Mouse (Mus musculus): ENCODE data around the gene Tpp2. TPM values are rescaled to one million over a fixed set of nuclear protein-coding genes. Genes with fewer than 3 reads are reported as not detected.
"Not testable (repeated sequence)": the region's sequence is repeated elsewhere in the genome, so short reads cannot be mapped to it uniquely, and the experiment has no call there.

The Tpp2 gene
- total RNA-seq (2021): 10 to 100 TPM; 43.1 to 45.2 TPM
- long read RNA-seq, experiment 1, full-length matches to known transcripts: 49 of 65 reads
- long read RNA-seq, experiment 1, partial matches to known transcripts: 6 of 65 reads
- long read RNA-seq, experiment 1, other reads (novel, unspliced or antisense): 10 of 65 reads
- long read RNA-seq, experiment 2, full-length matches to known transcripts: 40 of 43 reads
- long read RNA-seq, experiment 2, partial matches to known transcripts: 1 of 43 reads
- long read RNA-seq, experiment 2, other reads (novel, unspliced or antisense): 2 of 43 reads

DNA sequence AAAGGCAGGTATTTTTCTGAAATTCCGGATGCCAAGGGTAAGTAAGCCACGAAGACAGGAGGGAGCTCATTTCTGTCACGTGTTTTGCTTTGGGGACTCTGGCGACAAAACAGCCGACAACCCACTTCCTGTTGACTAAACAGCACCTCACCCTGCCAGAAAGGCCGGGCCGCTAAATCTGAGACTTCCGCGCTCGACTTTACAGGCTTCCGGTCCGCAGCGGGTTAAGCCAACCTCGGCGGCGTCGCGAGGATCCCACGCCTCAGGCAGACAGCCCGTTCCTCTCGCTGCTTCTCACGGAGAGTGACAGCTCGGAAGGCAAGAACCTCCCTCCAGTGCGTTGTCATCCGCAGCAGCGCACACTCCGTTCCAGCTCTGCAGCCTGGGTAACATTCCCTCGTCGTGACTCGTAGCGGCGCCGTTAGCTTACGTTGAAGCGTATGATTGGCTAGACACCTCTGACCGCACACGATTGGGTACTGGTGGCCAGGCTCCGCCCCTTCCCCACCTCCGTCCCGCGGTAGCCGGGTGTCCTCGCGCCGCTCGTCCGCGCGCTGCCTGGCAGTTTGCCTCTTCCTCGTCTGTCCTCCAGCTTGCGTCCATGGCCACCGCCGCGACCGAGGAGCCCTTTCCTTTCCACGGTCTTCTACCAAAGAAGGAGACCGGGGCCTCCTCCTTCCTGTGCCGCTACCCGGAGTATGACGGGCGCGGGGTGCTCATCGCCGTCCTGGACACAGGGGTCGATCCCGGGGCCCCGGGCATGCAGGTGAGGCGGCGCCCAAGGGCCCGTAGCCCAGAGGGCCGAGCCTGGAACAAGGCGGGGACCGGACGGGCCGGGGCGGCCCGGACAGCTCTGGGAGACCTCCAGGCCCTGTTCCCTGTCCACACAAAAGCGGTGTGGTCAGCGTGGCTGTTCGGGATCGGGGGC lies at the start of gene Tpp2:
TSS of gene Tpp2 (plus strand) at position 160 of the 928 bp plus-strand sequence.
- DNase-seq: peak; percentile 96 to 97
- intact Hi-C loops (cut with DNase I): loop anchor here (5.0 kb wide), 2 partner anchors 169 to 184 kb away; partner anchors contain the start of genes Bivm, Kdelc1 and Tex30

DNA sequence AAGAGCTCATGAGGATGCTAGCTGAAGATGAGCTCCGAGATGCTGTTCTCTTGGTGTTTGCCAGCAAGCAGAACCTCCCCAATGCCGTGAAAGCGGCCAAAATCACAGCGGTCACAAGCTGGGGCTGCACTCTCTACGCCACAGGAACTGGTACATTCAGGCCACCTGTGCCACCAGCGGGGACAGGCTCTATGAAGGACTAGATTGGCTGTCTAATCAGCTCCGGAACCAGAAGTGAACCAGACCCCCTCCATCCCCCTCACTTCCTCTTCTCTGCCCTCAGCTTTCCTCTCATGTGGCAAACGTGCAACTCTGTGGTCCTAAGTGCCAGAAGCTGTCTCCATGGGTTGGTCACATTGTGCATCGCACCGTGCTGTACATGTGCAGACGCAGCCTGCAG lies 45.1 kb upstream of the Tpp2 start:
- intact Hi-C loops (cut with DNase I); DNase-seq: not testable (repeated sequence)

DNA sequence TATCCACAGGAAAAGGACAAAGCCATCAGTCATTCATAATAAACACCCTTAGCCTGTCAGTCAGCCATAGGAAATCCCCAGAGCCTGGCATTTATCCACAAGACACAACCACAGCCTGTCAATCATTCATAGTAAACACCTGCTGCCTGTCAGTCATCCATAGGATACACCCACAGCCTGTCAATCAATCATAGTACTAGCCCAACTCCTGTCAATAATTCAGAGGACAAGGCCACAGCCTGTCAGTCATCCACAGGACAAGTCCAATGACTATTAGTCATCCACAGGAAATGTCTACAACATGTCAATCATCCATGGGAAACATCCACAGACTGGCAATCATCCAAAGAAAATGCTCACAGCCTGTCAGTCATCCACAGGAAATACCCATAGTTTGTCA lies 37.7 kb upstream of the Tpp2 start:
- no peak for DNase-seq
- intact Hi-C loops (cut with DNase I): no loop called here

DNA sequence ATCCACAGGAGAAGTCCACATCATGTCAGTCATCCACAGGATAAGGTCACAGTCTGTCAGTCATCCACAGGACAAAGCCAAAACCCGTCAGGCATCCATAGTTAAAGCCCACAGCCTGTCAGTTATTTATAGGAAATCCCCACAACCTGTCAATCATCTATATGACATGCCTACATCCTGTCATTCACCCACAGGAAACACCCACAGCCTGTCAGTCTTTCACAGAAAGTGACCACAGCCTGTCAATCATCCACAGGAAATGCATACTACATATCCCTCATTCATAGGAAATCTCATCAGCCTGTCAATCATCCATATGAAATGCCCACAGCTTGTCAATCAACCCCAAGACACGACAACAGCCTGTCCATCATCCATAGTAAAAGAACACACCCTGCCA lies 36.3 kb upstream of the Tpp2 start:
- intact Hi-C loops (cut with DNase I): no loop called here

DNA sequence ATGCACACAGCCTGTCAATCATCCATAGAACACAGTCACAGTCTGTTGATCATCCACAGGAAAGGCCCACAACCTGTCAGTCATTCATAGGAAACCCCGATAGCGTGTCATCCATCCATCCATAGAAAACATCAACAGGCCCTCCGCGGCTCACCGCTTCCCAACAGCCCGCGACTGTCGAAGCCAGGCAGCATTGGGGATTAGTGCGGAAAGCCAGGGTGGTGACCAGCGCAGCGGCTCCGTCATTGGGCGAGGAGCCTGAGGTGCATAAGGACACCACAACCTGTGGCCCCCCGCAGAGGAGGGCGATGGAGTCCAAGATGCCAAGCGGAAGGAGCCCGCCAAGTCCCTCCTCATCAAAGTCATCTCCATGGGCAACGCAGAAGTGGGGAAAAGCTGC lies 35.5 kb upstream of the Tpp2 start:
- no peak for DNase-seq
- intact Hi-C loops (cut with DNase I): loop anchor here (2.0 kb wide), 1 partner anchor 137 kb away; no protein-coding TSS in a partner anchor

More for the DNA sequence above, 36.3 kb upstream of the Tpp2 start:
- no peak for DNase-seq

DNA sequence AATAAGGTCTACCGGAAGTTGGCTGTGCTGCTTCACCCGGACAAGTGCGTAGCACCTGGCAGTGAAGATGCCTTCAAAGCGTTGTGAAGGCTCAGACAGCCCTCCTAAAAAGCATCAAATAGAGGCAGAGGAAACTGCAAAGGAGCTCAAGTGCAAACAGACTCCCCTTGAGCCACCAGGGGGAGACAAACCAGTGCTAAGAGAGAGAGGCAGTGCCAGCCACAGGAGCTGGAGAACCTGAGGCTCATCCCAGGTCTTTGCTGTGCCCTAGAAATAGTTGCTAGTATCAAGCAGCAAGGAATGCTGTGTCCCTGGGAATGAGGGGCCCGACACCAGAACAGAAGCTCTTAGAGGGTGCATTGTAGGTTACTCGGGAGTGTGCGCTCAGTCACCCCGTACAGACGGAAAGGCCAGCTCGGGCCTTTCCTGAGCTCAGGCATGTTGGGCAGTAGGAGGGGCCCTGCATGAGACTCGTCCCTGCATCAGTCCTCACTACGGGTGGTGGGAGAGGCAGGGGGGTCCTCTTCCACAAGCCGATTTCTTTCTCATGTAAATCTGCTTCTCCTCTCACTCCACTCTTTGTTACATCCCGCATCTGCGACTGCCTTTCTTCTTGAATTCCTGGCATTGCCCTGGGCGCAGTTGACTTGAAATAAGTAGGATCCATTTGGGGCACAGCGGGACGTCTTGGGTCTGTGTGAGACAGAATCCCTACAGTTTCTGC lies 34.3 kb upstream of the Tpp2 start:
- peak; percentile 58 to 78 for DNase-seq
- intact Hi-C loops (cut with DNase I): loop anchor here (2.0 kb wide), 1 partner anchor 138 kb away; no protein-coding TSS in a partner anchor

DNA sequence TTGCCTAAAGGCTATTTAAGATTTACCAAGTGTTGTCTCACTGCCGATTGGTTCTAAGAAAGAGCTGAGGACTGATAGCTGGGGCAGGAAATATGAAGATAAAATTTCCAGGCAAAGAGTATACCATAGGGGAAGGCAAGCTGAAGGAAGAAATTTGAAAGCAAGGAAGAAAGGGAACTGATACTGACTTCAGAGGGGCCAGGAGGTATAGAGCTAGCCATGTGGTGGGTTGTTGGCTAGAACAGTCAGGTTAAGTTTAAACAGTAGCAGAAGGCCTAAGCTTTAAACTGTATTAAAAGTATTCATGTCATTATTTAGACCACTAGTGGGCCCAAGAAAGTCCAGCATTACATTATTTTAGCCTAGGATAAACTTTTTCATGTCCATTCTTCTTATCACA lies 31.0 kb upstream of the Tpp2 start:
- intact Hi-C loops (cut with DNase I): loop anchor here (2.0 to 5.0 kb wide), 3 partner anchors 65 to 165 kb away; no protein-coding TSS in a partner anchor
- no peak for DNase-seq

DNA sequence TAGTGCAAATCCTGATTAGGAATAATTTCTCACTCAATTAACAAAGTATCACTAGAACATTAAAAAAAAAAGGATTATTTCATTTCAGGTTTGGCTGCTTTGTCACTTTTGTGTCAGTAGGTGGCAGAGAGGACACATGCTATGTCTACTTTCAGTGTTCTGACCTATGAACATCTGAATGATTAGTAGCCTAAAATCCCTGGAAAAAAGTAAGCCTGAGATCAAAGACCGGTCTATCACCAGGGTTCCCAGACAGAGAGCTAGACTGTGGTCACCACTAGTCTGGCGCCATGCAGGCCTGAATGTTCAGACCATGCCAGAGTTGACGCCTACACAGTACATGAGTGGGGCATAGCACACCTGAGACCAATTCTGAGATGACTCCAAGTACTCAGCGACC lies 30.6 kb upstream of the Tpp2 start:
- intact Hi-C loops (cut with DNase I): loop anchor here (2.0 to 5.0 kb wide), 3 partner anchors 64 to 164 kb away; no protein-coding TSS in a partner anchor
- peak in 1 of 2 experiments; percentile 25 for DNase-seq

DNA sequence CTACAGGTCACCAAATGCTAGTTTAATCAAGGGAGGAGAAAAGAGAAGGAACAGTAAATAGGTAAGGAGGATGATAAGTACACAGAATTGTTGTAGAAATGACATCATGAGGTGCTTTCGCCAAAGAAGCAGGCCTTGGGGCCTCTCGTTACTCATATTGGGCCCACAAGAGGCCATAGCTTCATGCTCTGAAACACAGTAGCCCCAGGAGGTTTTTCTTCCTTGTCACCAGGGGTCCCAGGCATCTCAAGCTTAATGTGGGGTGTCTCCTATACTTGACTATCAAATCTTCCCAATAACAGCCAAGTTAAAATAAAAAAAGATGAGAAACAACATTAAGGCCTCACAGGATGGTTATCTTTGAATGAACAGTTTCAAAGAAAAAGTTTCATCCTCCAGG lies 18.0 kb upstream of the Tpp2 start:
- intact Hi-C loops (cut with DNase I): no loop called here

DNA sequence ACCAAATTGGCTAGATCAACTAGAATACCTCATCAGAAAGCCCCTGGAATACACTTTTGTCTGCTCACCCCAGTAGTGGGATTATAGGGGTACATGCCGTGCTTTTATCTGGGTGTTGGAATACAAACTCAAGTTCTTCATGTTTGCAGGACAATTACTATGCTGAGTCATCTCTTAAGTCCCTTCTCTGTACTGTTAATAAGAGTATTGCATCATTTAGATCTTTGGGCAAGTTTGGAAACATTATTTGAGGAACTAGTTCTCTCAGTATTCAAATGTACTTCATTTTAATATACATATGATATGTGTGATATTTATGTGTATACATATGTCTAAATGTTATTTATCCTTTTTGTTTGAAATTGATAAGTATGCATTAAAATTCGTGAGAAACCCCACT lies 16.6 kb upstream of the Tpp2 start:
- no peak for DNase-seq
- intact Hi-C loops (cut with DNase I): no loop called here

More for the DNA sequence above, 18.0 kb upstream of the Tpp2 start:
- DNase-seq: no peak

DNA sequence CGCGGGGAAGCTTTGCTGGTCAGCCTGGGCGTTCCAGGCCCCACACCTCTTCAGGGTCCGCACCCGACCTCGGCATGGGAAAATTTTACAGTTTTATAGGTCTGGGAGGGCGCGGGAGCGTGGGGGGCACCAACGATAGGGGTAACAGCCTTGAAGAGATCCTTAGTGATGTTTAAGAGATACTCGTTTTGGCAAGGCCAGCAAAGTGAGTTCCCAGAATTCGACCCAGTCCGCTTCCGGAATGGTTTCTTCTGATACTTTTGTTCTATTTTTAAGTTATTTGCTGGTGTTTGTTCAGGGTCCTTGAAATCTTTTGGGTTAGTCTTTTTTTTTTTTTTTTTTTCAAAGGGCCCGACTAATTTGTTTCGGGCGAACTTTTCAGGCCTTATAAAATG lies 966 bp downstream of the Tpp2 start:
- no peak for DNase-seq
- intact Hi-C loops (cut with DNase I): loop anchor here (5.0 kb wide), 2 partner anchors 168 to 183 kb away; partner anchors contain the start of genes Bivm, Kdelc1 and Tex30

DNA sequence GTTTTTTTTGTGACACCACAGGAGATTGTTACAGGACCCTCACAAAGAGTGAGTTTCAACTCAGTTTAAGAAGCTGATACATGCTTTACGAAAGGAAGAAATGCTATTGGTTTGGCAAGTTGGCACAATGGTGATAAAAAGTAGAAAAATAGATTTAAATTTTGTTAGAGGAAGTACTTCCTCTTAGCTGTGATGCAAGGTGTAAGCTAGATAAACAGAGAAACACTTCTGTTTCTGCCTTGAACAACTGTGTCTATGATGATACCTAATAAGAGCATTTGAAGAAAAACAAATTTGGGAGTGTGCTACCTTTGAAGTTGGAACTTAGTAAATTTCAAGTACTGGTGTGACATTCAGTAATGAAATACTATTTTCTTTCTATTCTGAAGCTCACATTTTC lies 5.9 kb downstream of the Tpp2 start:
- intact Hi-C loops (cut with DNase I): no loop called here

DNA sequence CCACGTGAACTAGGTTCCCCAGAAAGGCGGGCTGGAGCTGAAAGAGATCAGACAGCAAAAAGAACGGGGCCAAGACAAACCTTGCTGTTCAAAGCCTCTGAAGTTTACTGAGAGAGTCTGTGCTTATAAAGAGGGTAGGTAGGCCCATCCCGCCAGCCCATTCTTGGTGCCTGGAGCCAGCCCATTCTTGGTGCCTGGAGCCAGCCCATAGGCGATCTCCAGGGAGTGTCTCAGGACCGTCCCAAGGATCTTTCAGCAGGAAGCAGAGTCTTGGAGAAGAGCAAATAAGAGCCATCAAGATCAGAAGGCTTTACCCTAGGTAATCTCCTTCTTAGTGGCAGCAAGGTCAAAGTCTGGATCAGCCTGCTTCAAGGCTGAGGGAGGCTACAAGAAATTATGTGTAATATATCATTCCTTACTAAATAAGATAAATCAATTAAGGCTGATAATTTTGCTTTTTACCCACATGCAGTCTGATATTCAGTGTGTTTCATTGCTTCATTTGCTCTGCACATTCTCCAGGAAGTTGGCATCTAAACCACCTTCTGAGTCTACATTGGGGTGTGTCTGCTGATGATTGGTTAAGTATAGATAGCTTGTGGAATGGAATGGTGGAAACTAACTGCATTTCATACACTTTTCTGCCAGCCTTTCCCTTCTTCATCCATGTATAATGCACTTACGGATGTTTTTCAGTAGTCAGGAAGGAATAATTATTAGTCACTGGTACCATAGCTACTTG lies 8.2 kb downstream of the Tpp2 start:
- intact Hi-C loops (cut with DNase I): no loop called here
- DNase-seq: no peak

More for the DNA sequence above, 5.9 kb downstream of the Tpp2 start:
- DNase-seq: no peak

DNA sequence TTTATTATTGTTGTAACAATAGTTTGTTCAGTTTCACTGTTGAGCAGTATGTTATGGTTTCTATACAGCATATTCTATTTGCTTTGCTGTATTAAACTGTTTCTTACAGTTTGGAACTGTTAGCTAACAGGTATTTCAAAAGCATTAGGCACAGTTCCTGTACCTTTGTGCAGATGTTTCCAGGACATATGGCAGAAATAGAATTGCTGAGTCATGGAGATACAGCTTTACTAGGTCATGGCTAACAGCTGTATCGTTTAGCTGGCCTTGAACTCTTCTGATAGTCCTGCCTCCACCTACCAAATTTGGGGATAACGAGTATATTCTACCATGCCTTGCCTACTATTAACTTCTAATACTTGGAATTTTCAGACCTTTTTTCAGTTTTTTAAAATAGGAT lies 9.4 kb downstream of the Tpp2 start:
- intact Hi-C loops (cut with DNase I): no loop called here
- DNase-seq: no peak

DNA sequence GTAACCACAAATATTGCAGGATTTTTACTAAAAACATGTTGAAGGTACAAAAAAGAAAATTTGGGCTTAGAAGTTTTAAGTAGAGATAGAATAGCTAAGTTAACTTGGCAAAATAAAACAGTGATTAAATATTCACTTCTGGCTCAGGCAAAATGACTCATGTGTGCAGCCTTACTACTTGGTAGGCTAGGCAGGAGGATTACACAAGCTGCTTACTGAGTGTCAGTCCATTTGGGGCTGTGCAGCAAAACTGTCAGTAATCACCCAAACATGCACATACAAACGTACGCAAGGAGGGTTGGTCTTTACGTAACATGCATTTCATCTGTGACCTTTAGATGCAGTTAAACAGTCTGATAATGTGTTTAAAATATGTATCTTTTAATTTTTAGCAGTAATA lies 20.2 kb downstream of the Tpp2 start:
- no peak for DNase-seq
- intact Hi-C loops (cut with DNase I): loop anchor here (5.0 kb wide), 1 partner anchor 34 kb away; no protein-coding TSS in a partner anchor

DNA sequence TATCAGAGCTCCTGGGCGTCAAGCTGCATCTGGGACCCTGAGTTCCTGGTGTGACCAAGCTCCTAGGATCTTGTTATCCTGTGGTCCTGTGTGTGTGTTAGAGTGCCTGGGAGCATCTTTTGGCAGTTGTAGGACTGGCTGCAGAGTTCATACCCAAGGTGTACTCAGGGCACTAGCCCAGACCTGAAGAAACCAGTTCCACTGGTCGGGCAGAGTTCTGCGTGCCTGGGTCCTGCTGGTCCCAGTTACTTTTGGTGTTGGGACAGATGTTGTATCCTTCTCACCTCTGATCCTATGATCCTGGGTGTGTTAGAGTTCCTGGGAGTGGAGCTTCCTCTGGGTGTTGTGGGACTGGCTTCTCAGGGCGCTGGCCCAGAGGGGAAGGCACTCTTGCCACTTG lies 30.9 kb downstream of the Tpp2 start:
- DNase-seq: no peak
- intact Hi-C loops (cut with DNase I): no loop called here

DNA sequence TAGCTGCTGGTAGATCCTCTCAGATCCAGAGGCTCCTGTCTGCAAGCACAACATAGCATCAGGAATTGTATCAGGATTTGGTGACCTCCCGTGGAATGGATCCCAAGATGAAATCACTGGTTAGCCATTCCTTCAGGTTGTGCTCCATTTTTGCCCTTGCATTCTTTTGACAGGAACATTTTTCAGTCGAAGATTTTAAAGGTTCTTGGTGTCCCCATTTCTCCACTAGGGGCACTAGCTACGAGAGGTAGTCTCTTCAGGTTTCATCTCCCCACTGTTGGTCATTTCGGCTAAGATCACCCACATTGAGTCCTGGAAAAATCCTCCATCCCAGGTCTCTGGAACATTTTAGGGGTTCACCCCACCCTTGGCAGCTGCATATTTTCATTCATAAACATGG lies 33.3 kb downstream of the Tpp2 start:
- intact Hi-C loops (cut with DNase I): loop anchor here (5.0 kb wide), 1 partner anchor 64 kb away; no protein-coding TSS in a partner anchor
- DNase-seq: no peak

DNA sequence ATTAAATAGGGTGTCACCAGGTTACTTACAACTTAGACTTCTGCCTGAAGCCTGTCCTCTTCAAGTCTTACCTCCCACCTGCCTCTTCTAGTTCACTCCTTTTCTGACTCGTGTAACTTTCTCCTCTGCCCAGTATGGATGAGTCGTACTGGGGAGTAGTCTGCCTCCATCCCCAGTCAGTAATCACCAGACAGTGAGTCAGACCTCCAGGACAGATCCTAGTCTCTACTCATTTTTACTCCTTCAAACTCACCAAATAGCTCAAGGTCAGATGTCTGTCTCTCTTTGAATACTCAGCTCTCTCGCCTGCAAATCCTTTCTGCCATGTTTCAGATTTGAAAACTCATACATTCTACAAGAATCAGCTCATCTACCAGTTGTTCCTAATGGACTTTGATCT lies 35.9 kb downstream of the Tpp2 start:
- DNase-seq: no peak
- intact Hi-C loops (cut with DNase I): loop anchor here (5.0 kb wide), 1 partner anchor 67 kb away; no protein-coding TSS in a partner anchor

DNA sequence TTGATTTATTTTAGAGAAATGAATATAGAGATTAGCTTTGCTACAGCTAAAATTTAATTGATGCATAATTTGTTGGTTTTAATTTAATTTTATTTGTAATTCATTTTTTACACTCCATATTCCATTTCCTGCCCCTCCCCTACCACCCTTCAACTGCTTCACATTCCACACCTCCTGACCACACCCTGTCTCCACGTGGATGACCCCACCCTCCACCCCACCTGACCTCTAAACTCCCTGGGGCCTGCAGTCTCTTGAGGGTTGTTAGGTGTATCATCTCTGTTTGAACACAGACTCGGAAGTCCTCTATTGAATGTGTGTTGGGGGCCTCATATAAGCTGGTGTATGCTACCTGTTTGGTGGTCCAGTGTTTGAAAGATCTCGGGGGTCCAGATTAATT lies 37.6 kb downstream of the Tpp2 start:
- intact Hi-C loops (cut with DNase I): no loop called here
- DNase-seq: no peak
